Mouse (Mus musculus): ENCODE results near the gene Lgr6.

DNA sequence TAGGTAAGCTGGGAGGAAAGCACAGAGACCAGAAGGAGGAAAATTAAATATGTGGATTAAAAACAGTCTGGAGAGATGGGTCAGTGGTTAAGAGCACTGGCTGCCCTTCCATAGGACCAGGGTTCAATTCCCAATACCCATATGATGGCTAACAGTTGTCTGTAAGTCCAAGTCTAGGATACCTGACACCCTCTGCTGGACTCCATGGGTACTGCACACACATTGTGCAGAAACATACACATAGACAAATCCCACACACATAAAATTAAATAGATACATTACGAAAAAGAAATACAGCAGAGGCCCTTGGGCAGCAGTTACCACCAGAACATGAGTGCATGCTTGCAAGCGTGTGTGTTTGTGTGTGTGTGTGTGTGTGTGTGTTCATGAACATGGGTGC, 40.6 kb downstream of the Lgr6 start:
- TF ChIP-seq CTCF (IDR thresholded peaks at IDR 0.05) (peak; percentile 30), EP300 (IDR thresholded peaks at IDR 0.05; ENCODE audit: insufficient read depth, low read depth, low read length) (no peak)
